In genomic region chr3:89960469-89960868, GRCm38 (mm10) we compare ENCODE assay signal across 8 mouse cellular contexts. TPM values are rescaled to one million over a fixed set of nuclear protein-coding genes. Genes with fewer than 3 reads are reported as not detected.
DNase-seq lines count a peak whose midpoint lies in the region; ATAC-seq lines count a peak whose summit lies in the region.

No protein-coding gene starts in this region.

- H3K4me2 ChIP-seq in hindbrain, embryonic 16.5 days (ENCODE audit: low read length) = peak overlapping the region; percentile 96

- peaks cover 21% of the 10 kb centered on the region for H3K36me3 ChIP-seq in hindbrain, embryonic 16.5 days (ENCODE audit: control insufficient read depth, insufficient read depth, low read length)

- ATAC-seq in hindbrain, embryonic 16.5 days = peak; percentile 89

- H3K9ac ChIP-seq in hindbrain, embryonic 16.5 days (ENCODE audit: low read depth, low read length) = peak overlapping the region; percentile 86

- under 1% methylated on average over 30 of the region's 30 CpGs for WGBS in hindbrain, embryonic 16.5 days

- H3K9me3 ChIP-seq in hindbrain, embryonic 16.5 days (ENCODE audit: control insufficient read depth, low read length) = no peaks in the 10 kb centered on the region

- no peaks in the 10 kb centered on the region for H3K27me3 ChIP-seq in hindbrain, embryonic 16.5 days (replicated peaks; ENCODE audit: control insufficient read depth, insufficient read depth, low read length)

- peak overlapping the region; percentile 69 for H3K4me3 ChIP-seq in hindbrain, embryonic 16.5 days (ENCODE audit: low read length)

- H3K4me1 ChIP-seq in hindbrain, embryonic 16.5 days (ENCODE audit: control insufficient read depth, insufficient read depth, low read depth, low read length) = peaks cover 47% of the 10 kb centered on the region

- DNase-seq in R1 (ENCODE audit: low read depth, low spot score) = peak; percentile 94
- peak; percentile 95 to 96 for DNase-seq in cerebellum, postnatal 14 days
- DNase-seq in gastrocnemius, adult 18-20 months (ENCODE audit: low spot score) = peak; percentile 87
- peak; percentile 91 for DNase-seq in left cerebral cortex, adult 11 months (ENCODE audit: low spot score)
- peak; percentile 96 for DNase-seq in lung, postnatal 36 days
- peak; percentile 96 for DNase-seq in retina, postnatal 1 day
- DNase-seq in thymus, postnatal 4 days = peak; percentile 90

- peak overlapping the region; percentile 74 for H3K27ac ChIP-seq in hindbrain, embryonic 16.5 days (ENCODE audit: low read depth, low read length)

RNA-seq across cellular contexts. Expression of gene Atp8b2, which starts 2.8 kb away (rescaled TPM):
- 1 to 10 TPM; 5.2 to 5.5 TPM for total RNA-seq in gastrocnemius, adult 18-20 months (2021)
- polyA plus RNA-seq in hindbrain, embryonic 16.5 days (2015; fragmentation: Nextera tagmentation; extraction: Ambion mirVana) = 15.1 and 15.5 TPM in 2 replicates

RNA-seq across cellular contexts. Expression of gene Hax1, which starts 38.1 kb away (rescaled TPM):
- total RNA-seq in gastrocnemius, adult 18-20 months (2021) = 10 to 100 TPM; 47.8 to 58.0 TPM
- polyA plus RNA-seq in hindbrain, embryonic 16.5 days (2015; fragmentation: Nextera tagmentation; extraction: Ambion mirVana) = 114 TPM in 2 replicates

RNA-seq across cellular contexts. Expression of gene Il6ra, which starts 47.5 kb away (rescaled TPM):
- 1 to 10 TPM; 3.1 to 7.2 TPM for total RNA-seq in gastrocnemius, adult 18-20 months (2021)
- polyA plus RNA-seq in hindbrain, embryonic 16.5 days (2015; fragmentation: Nextera tagmentation; extraction: Ambion mirVana) = 1.1 and 1.2 TPM in 2 replicates

Comparison
In these comparisons a context has a peak if more than half of its experiments do, and no peak if none do; other contexts are left out.
1. Peak in every context shown above with its lines: DNase-seq, ATAC-seq, H3K4me3 ChIP-seq and H3K27ac ChIP-seq.